Mouse (Mus musculus) CH12.LX (cell line): ENCODE measurements around the gene Txk. TPM values are rescaled to one million over a fixed set of nuclear protein-coding genes. Genes with fewer than 3 reads are reported as not detected.

ENCODE experiments used
- DNase-seq: peaks from one replicate; pipeline ENCODE4 v3.0.0-alpha.2; 2013; ENCODE audit errors: extremely low read depth
- H3K27ac ChIP-seq: 2 replicates; pipeline ENCODE4 v1.5.1; 2012; ENCODE audit warnings: low read depth, mild to moderate bottlenecking, control low read depth, moderate library complexity; ENCODE audit not compliant: insufficient read depth
- H3K27me3 ChIP-seq: replicated peaks from 2 replicates; pipeline ENCODE3; 2012; ENCODE audit warnings: inconsistent platforms
- H3K36me3 ChIP-seq, 2 experiments: replicated peaks in 1 of 2; 2 replicates each; pipeline versions ENCODE3 to v1.6.1; 2012; ENCODE audit warnings: inconsistent platforms in 1 of 2, low read length in 1 of 2, mild to moderate bottlenecking in 1 of 2, mixed read lengths in 1 of 2, moderate library complexity in 1 of 2; ENCODE audit not compliant: control insufficient read depth in 1 of 2, insufficient read depth in 1 of 2
- H3K4me1 ChIP-seq, 2 experiments: 2 replicates each; pipeline ENCODE4 v1.6.1; 2012; ENCODE audit warnings: inconsistent platforms in 1 of 2, moderate library complexity in 1 of 2; ENCODE audit not compliant: insufficient read depth in 2 of 2, control insufficient read depth in 1 of 2
- H3K4me2 ChIP-seq: 2 replicates; pipeline ENCODE4 v1.6.1; 2012; ENCODE audit warnings: low read depth, mild to moderate bottlenecking, control low read depth; ENCODE audit not compliant: poor library complexity, insufficient read depth, severe bottlenecking
- H3K4me3 ChIP-seq, 3 experiments: fragments of 150-350 bp in 1 of 3; sonication (generic) in 1 of 3; replicated peaks in 1 of 3; 2 replicates each; pipeline versions ENCODE3 to v1.5.1; 2011 to 2012; ENCODE audit warnings: low read depth in 2 of 3, low read length in 2 of 3, mild to moderate bottlenecking in 2 of 3, moderate library complexity in 2 of 3, control low read depth in 1 of 3, improper control_type of control experiment in 1 of 3, inconsistent platforms in 1 of 3, mixed read lengths in 1 of 3; ENCODE audit not compliant: poor library complexity in 1 of 3
- H3K79me2 ChIP-seq: replicated peaks from 2 replicates; pipeline ENCODE4 v1.6.1; 2012; ENCODE audit warnings: mild to moderate bottlenecking, moderate library complexity; ENCODE audit not compliant: control insufficient read depth, poor library complexity, insufficient read depth, severe bottlenecking; ENCODE audit errors: extremely low read depth
- H3K9ac ChIP-seq: 2 replicates; pipeline ENCODE4 v1.6.1; 2012; ENCODE audit warnings: low read depth, mild to moderate bottlenecking, control low read depth, moderate library complexity; ENCODE audit not compliant: insufficient read depth
- H3K9me3 ChIP-seq: replicated peaks from 2 replicates; pipeline ENCODE3; 2012; ENCODE audit warnings: low read length, inconsistent platforms, mixed read lengths
- CHD2 ChIP-seq: IDR thresholded peaks from 2 replicates; pipeline ENCODE4 v1.6.1; 2011; ENCODE audit warnings: low read length, improper control_type of control experiment
- CTCF ChIP-seq, 2 experiments: IDR thresholded peaks in 1 of 2; conservative IDR thresholded peaks in 1 of 2; 2 replicates each; pipeline ENCODE4 v1.5.1; 2011 to 2012; ENCODE audit warnings: low read depth in 2 of 2, low read length in 2 of 2, improper control_type of control experiment in 1 of 2, inconsistent platforms in 1 of 2, mild to moderate bottlenecking in 1 of 2, moderate library complexity in 1 of 2
- E2F4 ChIP-seq: IDR thresholded peaks from 2 replicates; pipeline ENCODE4 v1.6.1; 2011; ENCODE audit warnings: low read depth, low read length, improper control_type of control experiment; ENCODE audit not compliant: insufficient replicate concordance
- ELF1 ChIP-seq: IDR thresholded peaks from 2 replicates; pipeline ENCODE4 v1.6.1; 2014; ENCODE audit warnings: low read depth, mild to moderate bottlenecking, inconsistent platforms, low read length, improper control_type of control experiment
- EP300 ChIP-seq: IDR thresholded peaks from 2 replicates; pipeline ENCODE4 v1.6.1; 2011; ENCODE audit warnings: low read length, improper control_type of control experiment
- IRF4 ChIP-seq: IDR thresholded peaks from 2 replicates; pipeline ENCODE4 v1.6.1; 2014; ENCODE audit warnings: low read depth, mild to moderate bottlenecking, inconsistent platforms, low read length, improper control_type of control experiment
- JUN ChIP-seq: IDR thresholded peaks from 2 replicates; pipeline ENCODE4 v1.6.1; 2011; ENCODE audit warnings: low read depth, mild to moderate bottlenecking, low read length, improper control_type of control experiment, moderate library complexity; ENCODE audit not compliant: insufficient read depth
- JUND ChIP-seq: conservative IDR thresholded peaks from 2 replicates; pipeline ENCODE4 v1.6.1; 2011; ENCODE audit warnings: low read depth, low read length, improper control_type of control experiment
- MAX ChIP-seq: IDR thresholded peaks from 2 replicates; pipeline ENCODE4 v1.6.1; 2011; ENCODE audit warnings: low read length, improper control_type of control experiment
- MEF2A ChIP-seq: IDR thresholded peaks from 2 replicates; pipeline ENCODE4 v1.6.1; 2014; ENCODE audit warnings: low read depth, mild to moderate bottlenecking, inconsistent platforms, low read length, improper control_type of control experiment, borderline replicate concordance
- NELFE ChIP-seq: IDR thresholded peaks from 2 replicates; pipeline ENCODE4 v1.6.1; 2011; ENCODE audit warnings: low read depth, low read length, improper control_type of control experiment
- NRF1 ChIP-seq: IDR thresholded peaks from 2 replicates; pipeline ENCODE4 v1.6.1; 2014; ENCODE audit warnings: low read depth, mild to moderate bottlenecking, inconsistent platforms, low read length, improper control_type of control experiment, moderate library complexity
- POLR2A ChIP-seq: IDR thresholded peaks from 2 replicates; pipeline ENCODE4 v1.6.1; 2011; ENCODE audit warnings: low read depth, mild to moderate bottlenecking, improper control_type of control experiment, low read length
- POLR2AphosphoS2 ChIP-seq: IDR thresholded peaks from 2 replicates; pipeline ENCODE4 v1.6.1; 2011; ENCODE audit warnings: low read depth, low read length, improper control_type of control experiment
- TCF12 ChIP-seq: IDR thresholded peaks from 2 replicates; pipeline ENCODE4 v1.6.1; 2014; ENCODE audit warnings: low read depth, mild to moderate bottlenecking, inconsistent platforms, low read length, improper control_type of control experiment
- USF1 ChIP-seq: IDR thresholded peaks from 2 replicates; pipeline ENCODE4 v1.6.1; 2014; ENCODE audit warnings: low read depth, mild to moderate bottlenecking, inconsistent platforms, low read length, improper control_type of control experiment
- ZC3H11A ChIP-seq: IDR thresholded peaks from 2 replicates; pipeline ENCODE4 v1.6.1; 2012; ENCODE audit warnings: low read depth, mild to moderate bottlenecking, inconsistent platforms, low read length, improper control_type of control experiment
- ZKSCAN1 ChIP-seq: IDR thresholded peaks from 2 replicates; pipeline ENCODE4 v1.6.1; 2012; ENCODE audit warnings: low read depth, inconsistent platforms, low read length, improper control_type of control experiment, borderline replicate concordance
- ZMIZ1 ChIP-seq: IDR thresholded peaks from 2 replicates; pipeline ENCODE4 v1.6.1; 2012; ENCODE audit warnings: low read depth, mild to moderate bottlenecking, inconsistent platforms, low read length, improper control_type of control experiment
- ZNF384 ChIP-seq: IDR thresholded peaks from 2 replicates; pipeline ENCODE4 v1.6.1; 2012; ENCODE audit warnings: low read depth, low read length, improper control_type of control experiment, inconsistent platforms
- dilution Hi-C: fragments of 300-500 bp; cut with MboI; formaldehyde crosslinking; loops from 2 replicates; pipeline ENCODE4 v1.14.3; 2020; ENCODE audit warnings: low sequenced_read_pairs; ENCODE audit not compliant: extremely low pct_unique_long_range_greater_than_20kb, extremely low pct_ligation_motif_present
- in situ Hi-C: fragments of 300-500 bp; cut with MboI; formaldehyde crosslinking; loops from 3 replicates; pipeline ENCODE4 v1.14.3; 2019; ENCODE audit warnings: low sequenced_read_pairs, low pct_ligation_motif_present, low pct_unique_long_range_greater_than_20kb, mixed read lengths
- polyA plus RNA-seq: library from polyadenylated mRNA; unstranded; fragments of >175 nt; gene quantifications from 2 replicates; pipeline ENCODE4 v1.2.1, GENCODE M21; 2012; ENCODE audit warnings: low read depth; ENCODE audit not compliant: insufficient read length
- total RNA-seq, 2 experiments: library from RNA; depleted of rRNA; stranded (reverse); fragments of 300-350 nt in 1 of 2; fragments of >200 nt in 1 of 2; gene quantifications; 2 replicates each; pipeline ENCODE4 v1.2.3; 2012 to 2014

Txk gene
- total and polyA plus RNA-seq, 3 experiments = 0.08 to 0.11 TPM; not detected in 1

DNA sequence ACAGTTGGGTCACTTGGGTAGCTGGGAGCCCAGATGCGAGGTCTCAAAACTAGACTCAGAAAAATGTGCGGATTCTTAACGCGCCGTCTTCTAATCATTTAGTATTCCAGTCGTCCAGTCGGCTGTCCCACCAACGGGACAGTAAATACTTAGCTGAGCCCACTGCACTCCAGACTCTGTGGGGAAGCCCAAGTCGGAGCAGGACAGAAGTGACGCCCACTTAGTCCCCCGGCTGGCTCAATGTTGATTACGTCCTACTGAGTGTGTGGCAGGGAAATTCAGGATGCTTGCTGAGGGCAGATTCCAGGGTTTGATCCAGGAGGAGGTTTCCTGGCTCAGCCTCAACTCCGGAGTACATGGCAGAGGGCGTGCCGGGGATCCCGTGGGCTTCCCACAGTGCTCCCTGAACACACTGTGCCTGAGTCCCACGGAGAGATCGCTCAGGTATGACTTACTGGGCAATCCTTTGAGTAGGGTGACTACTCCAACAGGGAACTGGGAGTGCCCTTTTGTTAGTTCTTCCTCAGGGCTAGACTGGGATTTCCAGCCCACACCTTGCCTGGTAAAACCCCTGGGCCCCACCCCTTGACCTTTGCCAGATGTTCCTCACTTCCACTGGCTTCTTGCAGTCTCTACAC lies 104.5 kb downstream of the Txk start:
- Histone ChIP-seq H3K79me2 (no peaks in the 10 kb centered on the region), H3K27me3 (peaks cover 18% of the 10 kb centered on the region), H3K4me1 (peaks cover 3 to 17% of the 10 kb centered on the region in 2 experiments; a peak in 2 of 4 replicates), H3K9me3 (no peaks in the 10 kb centered on the region), H3K36me3 (no peaks in the 10 kb centered on the region), H3K27ac (no peak overlapping the region), H3K4me2 (peak overlapping the region; percentile 64; the same call in 1 of the 2 replicates), H3K9ac (no peak overlapping the region), H3K4me3 (peak overlapping the region in 2 of 3 experiments; percentile 48 to 49)
- no peak for DNase-seq
- in situ Hi-C loops = no loop called here
- dilution Hi-C loops = no loop called here
- TF ChIP-seq TCF12 (no peak), MEF2A (no peak), E2F4 (no peak), JUND (no peak), EP300 (no peak), NELFE (no peak), POLR2AphosphoS2 (no peak), MAX (no peak), CTCF (conservative IDR thresholded peaks at IDR 0.05 in 1 of 2, IDR thresholded peaks at IDR 0.05 in 1 of 2; ENCODE audit: low read depth in 2 of 2, low read length in 2 of 2) (no peak), NRF1 (no peak), CHD2 (no peak), JUN (no peak)

DNA sequence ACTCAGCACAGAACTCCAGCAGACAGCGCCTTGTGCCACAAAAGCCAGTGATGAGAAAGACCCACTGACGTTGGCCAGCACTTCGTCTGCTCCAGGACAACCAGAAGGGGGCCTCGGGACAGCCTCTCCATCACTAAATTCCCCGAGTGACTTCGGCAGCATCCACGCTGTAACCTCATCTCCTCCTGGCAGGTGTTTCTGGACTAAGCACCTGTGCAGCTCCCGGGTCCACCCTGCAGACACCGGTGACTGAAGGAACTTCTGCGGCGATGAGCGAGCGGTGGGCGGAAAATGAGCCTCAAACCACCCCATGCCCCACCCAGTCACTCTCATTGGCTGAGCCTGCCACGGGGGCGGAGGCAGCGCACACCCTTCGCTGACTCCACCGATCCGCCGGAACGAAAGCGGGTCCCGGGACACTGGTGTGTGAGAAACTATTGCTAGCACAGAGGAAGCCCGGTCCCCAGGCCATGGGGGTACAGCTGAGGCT lies 105.1 kb downstream of the Txk start, which contains the start of gene Nipal1:
Gene Nipal1 (plus strand): TSS at position 378 of the 490 bp plus-strand sequence.
- peak; percentile 69 for DNase-seq
- H3K4me2 ChIP-seq = peak within 1 kb of the TSS; percentile 64
- TF ChIP-seq ZKSCAN1 (no peak), MAX (no peak), ZMIZ1 (no peak), ZC3H11A (no peak), ELF1 (0 out of 2 replicates have a peak, but pooled peaks have one; percentile 15), POLR2A (0 out of 2 replicates have a peak, but pooled peaks have one; percentile 25), ZNF384 (no peak), USF1 (0 out of 2 replicates have a peak, but pooled peaks have one; percentile 21), IRF4 (0 out of 2 replicates have a peak, but pooled peaks have one; percentile 13)
- dilution Hi-C loops = no loop called here
- in situ Hi-C loops = no loop called here
- no peaks in the 10 kb centered on the region for H3K36me3 ChIP-seq
- H3K9ac ChIP-seq = no peak within 1 kb of the TSS
- peaks cover 18% of the 10 kb centered on the region for H3K27me3 ChIP-seq
- no peaks in the 10 kb centered on the region for H3K79me2 ChIP-seq
- H3K27ac ChIP-seq = no peak within 1 kb of the TSS
- no peaks in the 10 kb centered on the region for H3K9me3 ChIP-seq
- peaks cover 3 to 17% of the 10 kb centered on the region in 2 experiments; a peak in 2 of 4 replicates for H3K4me1 ChIP-seq
- H3K4me3 ChIP-seq = peak within 1 kb of the TSS; percentile 35 to 49 (median 48)
